Mouse (Mus musculus): Measurements from ENCODE around the gene 1700001L19Rik.

The 1700001L19Rik gene

DNA sequence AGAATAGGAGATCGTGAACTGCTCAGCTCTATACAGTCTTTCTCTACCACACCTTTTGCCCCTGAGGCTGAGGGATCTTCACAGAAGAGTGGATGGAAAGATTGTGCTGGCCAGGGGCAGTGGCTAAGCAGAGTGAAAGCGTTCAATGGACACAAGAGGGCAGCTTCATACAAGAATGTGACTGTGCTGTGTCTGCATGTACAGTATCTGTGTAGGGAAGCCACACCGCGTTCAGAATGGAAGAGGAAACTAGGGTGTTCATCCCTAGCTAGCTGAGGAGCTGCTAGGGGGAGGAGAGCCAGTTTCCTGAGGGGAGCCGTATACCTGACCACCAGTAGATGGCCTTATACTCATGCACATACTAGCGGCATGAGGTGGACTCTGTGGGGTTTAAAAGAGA lies 25.6 kb downstream of the 1700001L19Rik start:
- no peak for DNase-seq

DNA sequence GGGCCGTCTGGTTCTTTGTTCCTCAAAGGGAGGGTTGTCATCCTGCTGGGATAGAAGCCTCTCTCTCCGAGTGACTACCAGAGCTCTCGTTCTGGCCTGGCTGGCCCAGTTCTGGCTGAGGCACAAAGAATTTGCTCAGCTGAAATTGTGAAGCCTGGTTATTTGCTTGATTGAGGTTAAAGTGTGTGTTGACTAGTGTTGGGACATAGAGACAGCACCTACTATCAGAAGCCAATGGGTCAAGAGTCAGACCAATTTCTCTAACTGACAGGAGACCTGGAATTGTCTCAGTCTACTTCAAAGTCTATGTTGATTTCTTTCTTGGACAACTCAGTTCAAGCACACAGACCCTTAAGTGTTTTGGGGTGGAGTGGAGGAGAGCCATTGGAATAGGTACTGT lies 29.8 kb downstream of the 1700001L19Rik start:
- DNase-seq: no peak

GRCm38 (mm10) chr13:68642786-68643185 lies 45.6 kb downstream of the 1700001L19Rik start:
- DNase-seq: no peak
